Mouse (Mus musculus): ENCODE measurements around the gene B9d2.

The B9d2 gene

DNA sequence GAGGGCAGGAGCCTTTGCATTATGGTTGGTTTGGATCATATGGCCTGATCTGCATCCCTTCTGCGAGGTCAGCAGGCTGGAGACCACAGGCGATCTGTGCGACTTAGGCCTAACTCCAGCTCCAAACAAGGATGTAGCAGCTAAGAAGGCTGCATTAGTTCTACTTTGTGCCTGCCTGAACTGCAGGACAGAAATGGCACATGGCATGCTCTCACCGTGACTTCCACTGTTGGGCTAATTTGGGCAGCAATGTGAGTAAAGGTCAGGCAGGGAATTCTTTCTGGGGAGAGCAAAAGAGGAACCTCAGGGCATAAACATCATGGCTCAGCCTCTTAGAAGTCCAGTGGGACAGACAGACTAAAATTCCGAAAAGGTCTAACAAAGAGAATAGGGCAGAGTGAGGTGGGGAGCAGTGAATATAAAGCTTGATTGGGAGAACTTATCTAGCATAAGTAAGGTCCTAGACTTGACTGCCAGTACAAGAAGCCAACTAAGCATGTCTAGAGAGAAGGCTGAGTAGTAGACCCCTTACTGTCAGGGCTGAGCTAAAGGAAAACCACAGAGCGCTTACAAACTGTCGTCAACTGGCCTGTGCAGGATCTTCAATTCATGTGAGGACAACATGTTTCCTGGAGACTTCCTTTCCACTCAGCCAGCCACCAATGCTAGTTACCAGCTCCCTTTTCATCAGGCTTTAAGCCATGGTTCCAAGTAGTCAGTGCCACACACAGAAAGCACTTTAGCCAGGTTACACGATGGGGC lies 50.9 kb downstream of the B9d2 start:
- no peak for DNase-seq (ENCODE audit: low spot score)

DNA sequence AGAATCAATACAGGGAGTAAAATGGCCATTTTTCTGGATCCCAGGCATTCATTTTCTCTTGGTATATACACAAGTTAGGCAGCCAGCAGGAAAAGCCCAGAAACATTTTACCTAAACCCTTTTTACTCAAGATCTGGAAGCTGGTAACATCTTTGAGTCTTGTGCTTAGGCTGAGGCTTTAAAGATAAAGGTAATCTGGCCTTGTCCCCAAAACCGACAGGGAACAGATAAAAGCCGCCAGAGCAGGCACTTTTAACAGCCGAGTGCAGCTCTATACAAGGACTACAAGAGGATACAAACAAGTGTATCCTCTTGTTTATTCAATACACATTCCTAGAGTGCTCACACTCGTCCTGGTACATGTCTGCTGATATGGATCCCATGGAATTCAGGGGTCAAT lies 54.4 kb downstream of the B9d2 start:
- no peak for DNase-seq (ENCODE audit: low spot score)

All from T-cell, adult 2 months (primary cell).